Mouse (Mus musculus) testis, adult 2 months (tissue): ENCODE data around the gene Ccser2.

Source experiments
- CTCF ChIP-seq: fragments of 200-500 bp; IDR thresholded peaks from 2 replicates; pipeline ENCODE4 v1.5.1; 2012; ENCODE audit warnings: low read depth, mild to moderate bottlenecking, inconsistent platforms, low read length, moderate library complexity; ENCODE audit not compliant: control insufficient read depth, insufficient read depth, insufficient replicate concordance
- POLR2A ChIP-seq: fragments of 200-500 bp; IDR thresholded peaks from 2 replicates; pipeline ENCODE4 v1.6.1; 2012; ENCODE audit warnings: low read depth, mild to moderate bottlenecking, inconsistent platforms, low read length, moderate library complexity; ENCODE audit not compliant: control insufficient read depth

DNA sequence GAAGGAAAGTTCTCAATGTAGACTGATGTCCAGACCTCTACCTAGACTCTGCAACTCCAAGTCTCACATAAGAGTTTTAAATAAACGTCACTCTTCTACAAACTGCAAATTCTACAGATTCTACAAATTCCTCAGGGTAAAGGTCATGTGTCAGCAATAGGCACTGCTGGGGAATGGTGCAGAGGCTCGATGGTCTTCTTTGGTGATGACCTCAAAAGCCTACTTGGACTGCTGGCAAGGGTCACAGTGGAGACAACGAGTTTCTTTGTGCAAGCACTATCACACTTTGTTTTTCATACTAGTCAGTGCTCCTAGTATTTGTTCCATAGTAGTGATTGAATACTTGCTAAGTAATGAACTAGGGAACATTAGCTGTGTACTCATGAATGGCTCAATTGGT, 85.0 kb downstream of the Ccser2 start:
- no peak for TF ChIP-seq POLR2A
- TF ChIP-seq CTCF: no peak
